Mouse (Mus musculus): ENCODE results near the gene Ankib1.

DNA sequence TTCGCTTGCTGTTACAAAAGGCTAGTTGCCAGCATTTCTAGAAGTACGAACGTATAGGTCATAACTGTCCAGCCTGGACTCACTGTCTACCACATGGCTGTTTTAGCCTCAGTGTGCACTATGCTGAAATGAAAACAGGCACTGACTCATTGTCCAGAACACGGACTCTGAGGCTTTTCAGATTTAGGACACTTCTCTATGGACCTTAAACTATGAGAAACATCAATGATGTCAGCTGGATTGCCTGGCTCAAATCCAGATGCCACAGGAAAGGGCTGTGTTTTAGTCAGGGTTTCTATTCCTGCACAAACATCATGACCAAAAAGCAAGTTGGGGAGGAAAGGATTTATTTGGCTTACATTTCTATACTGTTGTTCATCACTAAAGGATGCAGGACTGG lies 15.2 kb downstream of the Ankib1 start:
- no peak for TF ChIP-seq USF1 (IDR thresholded peaks at IDR 0.05; ENCODE audit: low read depth, low read length)
- TF ChIP-seq TAL1 (IDR thresholded peaks at IDR 0.05; ENCODE audit: low read length), result no peak
- no peak for TF ChIP-seq CTCF (IDR thresholded peaks at IDR 0.05 in 2 of 3, conservative IDR thresholded peaks at IDR 0.05 in 1 of 3; ENCODE audit: control insufficient read depth in 1 of 3, insufficient read depth in 1 of 3, low read depth in 2 of 3, low read length in 3 of 3, poor library complexity in 1 of 3, severe bottlenecking in 1 of 3)
- no peak for TF ChIP-seq RCOR1 (IDR thresholded peaks at IDR 0.05; ENCODE audit: low read depth, low read length)
- no peak for TF ChIP-seq TBP (IDR thresholded peaks at IDR 0.05; ENCODE audit: low read depth, low read length)
- no peak for TF ChIP-seq EP300 (IDR thresholded peaks at IDR 0.05; ENCODE audit: low read depth in 1 of 2, low read length in 2 of 2)
